21 mouse cellular contexts compared by ENCODE assay signal in the genomic region with DNA sequence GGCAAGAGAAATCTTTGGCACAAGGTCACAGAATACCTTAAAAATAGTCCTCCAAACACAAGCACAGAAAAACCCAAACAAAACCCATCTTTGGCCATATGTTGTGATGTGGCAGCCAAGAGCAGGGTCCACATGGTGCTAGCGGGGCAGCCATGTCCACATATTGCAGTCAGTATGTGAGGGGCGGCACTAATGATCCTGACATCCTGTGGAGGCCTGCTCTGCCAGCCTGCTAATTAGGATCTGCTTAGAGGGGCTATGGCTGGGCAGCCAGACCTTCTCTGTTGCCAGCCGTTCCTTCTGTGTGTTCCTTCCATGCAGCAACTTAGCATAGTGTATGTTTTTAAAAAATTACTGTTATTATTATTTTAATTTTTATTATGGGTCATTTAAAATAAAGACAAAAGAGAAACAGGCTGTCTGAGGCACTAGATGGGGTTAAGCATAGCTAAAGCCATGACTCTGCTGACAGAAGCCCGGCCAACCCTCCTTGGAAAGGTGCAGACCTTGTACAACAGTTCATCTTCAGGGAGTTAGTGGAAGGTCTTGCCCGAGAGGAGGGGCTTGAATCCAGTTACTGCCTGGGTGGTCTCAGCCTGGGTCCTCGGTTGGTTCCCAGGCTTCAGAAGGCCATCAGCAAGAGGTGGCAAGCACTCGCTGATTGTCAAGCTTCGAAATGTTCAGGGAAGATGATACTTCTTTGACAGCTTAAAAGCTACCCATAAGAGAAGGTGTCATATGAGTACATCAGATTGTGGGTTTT.
DNase-seq lines count a peak whose midpoint lies in the region.
"Had no signal": no experiment of that assay in that cellular context is flagged by ENCODE, and none has a peak within 500 bp of the region (broad histone marks: within the 10 kb centered on the region; RNA-seq: fewer than 3 reads in every experiment).

No protein-coding gene starts in this region.

- DNase-seq in cerebellum, postnatal 10 days: peak; percentile 82 to 91
- DNase-seq in cerebellum, adult 18-20 months: no peak
- DNase-seq in heart, adult 11 months: peak; percentile 57
- DNase-seq in heart, postnatal 14 days: no peak
- peak; percentile 87 for DNase-seq in left cerebral cortex, postnatal 4 days
- no peak for DNase-seq in left cerebral cortex, postnatal 14 days (ENCODE audit: low spot score in 2 of 2)
- peak; percentile 17 for DNase-seq in retina, postnatal 1 day
- no peak for DNase-seq in retina, embryonic 14.5 days (ENCODE audit: low spot score)
- DNase-seq: adrenal gland, adult 8-10 months; cerebellum, adult 9-11 months; gastrocnemius, postnatal 14 days; heart, adult 18-20 months; heart, postnatal 4 days; kidney, postnatal 14 days; layer of hippocampus, adult 9-11 months; liver, embryonic 13.5 days; lung, adult 18-20 months; lung, postnatal 4 days; right cerebral cortex, adult 18-20 months; spleen, adult 18-20 months; thymus, postnatal 14 days had no signal

- intact Hi-C loops in heart, postnatal 14 days (cut with DNase I): no loop called here
- intact Hi-C loops in left cerebral cortex, postnatal 4 days (cut with DNase I): no loop called here
- intact Hi-C loops in left cerebral cortex, postnatal 14 days (cut with DNase I): no loop called here

Comparison
In these comparisons a context has a peak if more than half of its experiments do, and no peak if none do; other contexts are left out.
1. DNase-seq: peak in cerebellum, postnatal 10 days (2 of 2), heart, adult 11 months (single experiment), left cerebral cortex, postnatal 4 days (single experiment) and retina, postnatal 1 day (single experiment); none in cerebellum, adult 18-20 months (0 of 2), heart, postnatal 14 days (0 of 2), left cerebral cortex, postnatal 14 days (0 of 2) and retina, embryonic 14.5 days (single experiment).